Mouse (Mus musculus): ENCODE measurements around the gene Stab2. TPM values are rescaled to one million over a fixed set of nuclear protein-coding genes. Genes with fewer than 3 reads are reported as not detected.

Gene Stab2
- 0.06 and 6.3 TPM in 2 replicates for total RNA-seq (2017)

DNA sequence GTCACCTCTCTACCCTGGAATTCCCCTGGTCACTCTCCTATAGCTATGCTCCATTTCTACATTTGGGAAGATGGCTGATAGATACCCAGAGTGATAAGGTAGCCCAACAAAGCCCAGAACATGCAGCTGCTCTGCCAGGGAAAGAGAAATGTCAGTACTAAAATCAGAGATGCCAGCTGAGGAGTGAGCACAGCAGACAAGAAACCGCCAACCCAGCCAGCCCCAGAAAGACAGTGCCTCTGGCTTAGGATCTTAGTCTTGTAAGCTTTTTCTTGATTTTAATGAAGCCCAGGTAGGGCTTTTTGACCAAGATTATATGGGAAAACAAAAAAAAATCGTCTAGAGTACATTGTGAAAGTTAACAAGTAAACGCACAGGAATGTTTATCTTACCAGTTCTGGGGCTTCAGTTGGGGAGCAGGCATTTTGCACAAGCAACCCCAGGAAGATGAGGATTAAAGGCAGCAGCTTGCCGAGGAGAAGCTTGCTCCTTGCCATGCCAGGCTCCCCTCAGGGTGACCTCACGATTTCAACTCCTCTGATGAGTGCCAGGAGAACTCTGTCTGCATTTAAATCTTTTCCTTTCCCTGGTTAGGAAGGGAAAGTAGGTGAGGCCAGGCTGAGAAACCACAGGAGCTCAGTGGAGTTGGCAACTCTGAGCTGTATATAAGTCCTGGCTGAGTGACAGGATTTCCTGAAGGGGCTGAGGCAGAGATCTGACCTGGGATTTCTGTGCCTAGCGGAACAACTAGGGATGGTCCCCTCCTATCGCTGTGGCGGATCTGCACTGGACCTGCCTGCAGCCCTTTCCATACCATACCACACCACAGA, at the start of gene Stab2:
Stab2 (minus strand) TSS at position 641 of the 830 bp plus-strand sequence.
- no peak for ATAC-seq (replicated peaks in 1 of 2; ENCODE audit: insufficient read depth in 1 of 2, low FRiP score in 2 of 2, low TSS enrichment in 1 of 2, low read depth in 1 of 2, poor library complexity in 2 of 2, severe bottlenecking in 2 of 2)

DNA sequence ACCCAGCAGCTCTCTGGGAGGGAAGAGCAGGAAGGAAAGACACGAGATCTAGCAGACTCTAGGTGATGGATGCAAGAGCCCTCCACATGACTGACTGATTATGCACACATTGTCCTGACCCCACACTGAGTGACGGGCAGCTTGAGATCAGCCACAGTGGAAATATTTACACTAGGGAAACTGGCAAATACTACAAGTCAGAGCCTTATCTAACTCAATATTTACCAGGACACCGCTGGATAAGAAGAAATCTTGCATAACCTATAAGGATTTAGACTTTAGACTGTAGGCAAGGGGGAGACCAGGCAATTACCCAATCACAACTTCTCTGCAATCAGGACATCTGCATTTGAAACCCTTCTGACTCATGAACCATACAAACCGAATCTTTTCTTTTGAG, 43.9 kb upstream of the Stab2 start:
- ATAC-seq (replicated peaks in 1 of 2; ENCODE audit: insufficient read depth in 1 of 2, low FRiP score in 2 of 2, low TSS enrichment in 1 of 2, low read depth in 1 of 2, poor library complexity in 2 of 2, severe bottlenecking in 2 of 2): no peak

DNA sequence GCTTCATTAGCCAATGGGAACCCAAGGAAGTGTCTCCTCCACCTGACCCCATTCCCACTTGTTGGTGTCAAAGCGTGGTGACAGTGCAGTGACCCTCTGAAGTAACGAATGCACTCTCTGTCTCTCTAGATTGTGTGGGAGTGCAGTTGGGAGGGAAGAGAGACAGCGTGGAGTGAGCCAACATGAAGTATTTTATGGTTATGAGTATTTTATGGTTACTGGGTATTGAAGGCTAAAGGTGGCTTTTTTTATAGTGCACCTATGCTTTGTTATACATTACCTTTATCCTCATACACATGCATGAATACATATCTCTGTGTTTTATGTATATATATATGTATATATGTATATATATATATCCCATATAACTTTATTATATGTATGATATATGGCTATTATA, 41.4 kb upstream of the Stab2 start:
- ATAC-seq (replicated peaks in 1 of 2; ENCODE audit: insufficient read depth in 1 of 2, low FRiP score in 2 of 2, low TSS enrichment in 1 of 2, low read depth in 1 of 2, poor library complexity in 2 of 2, severe bottlenecking in 2 of 2): no peak

DNA sequence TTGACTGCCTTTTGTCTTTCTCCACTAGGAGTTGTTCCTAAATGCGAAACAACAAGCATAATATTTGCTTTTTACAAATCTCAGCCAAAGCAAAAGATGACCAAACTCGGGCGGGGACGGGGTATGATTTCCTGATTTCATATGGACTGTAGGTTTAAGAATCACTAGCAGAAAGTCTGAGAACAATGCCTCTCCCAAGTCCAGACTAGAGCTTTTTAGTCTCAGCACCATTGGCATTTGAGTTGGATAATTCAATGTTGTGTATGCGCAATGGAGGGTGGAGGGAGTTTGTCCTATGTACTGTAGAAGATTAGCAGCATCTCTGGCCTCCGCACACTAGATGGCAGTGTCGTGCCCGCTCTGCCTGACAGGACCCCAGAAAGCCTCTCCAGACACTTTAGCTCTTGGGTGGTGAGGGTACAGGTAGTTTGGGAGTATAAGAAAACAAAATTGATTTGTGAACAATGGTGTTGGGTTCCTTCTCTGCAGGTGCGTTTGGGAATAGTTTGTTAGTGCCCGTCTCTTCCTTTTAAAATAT, 39.2 kb upstream of the Stab2 start:
- 0 out of 4 replicates have a peak, but pooled peaks of 1 of the 2 experiments have one; percentile 22 for ATAC-seq (replicated peaks in 1 of 2; ENCODE audit: insufficient read depth in 1 of 2, low FRiP score in 2 of 2, low TSS enrichment in 1 of 2, low read depth in 1 of 2, poor library complexity in 2 of 2, severe bottlenecking in 2 of 2)

- ATAC-seq (replicated peaks in 1 of 2; ENCODE audit: insufficient read depth in 1 of 2, low FRiP score in 2 of 2, low TSS enrichment in 1 of 2, low read depth in 1 of 2, poor library complexity in 2 of 2, severe bottlenecking in 2 of 2): no peak
Measured at GRCm38 (mm10) chr10:87046469-87046868, 38.6 kb upstream of the Stab2 start.

DNA sequence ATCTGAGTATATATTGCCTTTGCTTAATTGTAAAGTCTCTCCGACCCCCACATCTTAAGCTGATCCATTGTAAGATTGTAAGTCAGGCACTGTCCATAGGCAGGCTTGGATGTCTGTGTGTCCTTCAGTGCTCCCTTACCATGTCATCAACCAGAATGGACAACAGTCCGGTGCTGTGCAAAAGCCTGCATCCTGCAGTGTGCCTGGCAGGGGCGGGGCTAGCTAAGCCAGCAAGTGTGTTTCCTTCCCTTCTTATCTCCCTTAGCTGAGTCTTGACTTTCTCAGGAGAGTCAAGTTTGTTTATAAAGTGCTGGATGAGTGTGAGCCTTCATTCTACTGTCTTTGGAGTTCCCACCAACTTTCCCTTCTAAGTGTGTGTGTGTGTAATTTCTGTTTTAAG, 37.4 kb upstream of the Stab2 start:
- no peak for ATAC-seq (replicated peaks in 1 of 2; ENCODE audit: insufficient read depth in 1 of 2, low FRiP score in 2 of 2, low TSS enrichment in 1 of 2, low read depth in 1 of 2, poor library complexity in 2 of 2, severe bottlenecking in 2 of 2)

GRCm38 (mm10) chr10:87041265-87041664, 33.4 kb upstream of the Stab2 start:
- ATAC-seq (replicated peaks in 1 of 2; ENCODE audit: insufficient read depth in 1 of 2, low FRiP score in 2 of 2, low TSS enrichment in 1 of 2, low read depth in 1 of 2, poor library complexity in 2 of 2, severe bottlenecking in 2 of 2): no peak

DNA sequence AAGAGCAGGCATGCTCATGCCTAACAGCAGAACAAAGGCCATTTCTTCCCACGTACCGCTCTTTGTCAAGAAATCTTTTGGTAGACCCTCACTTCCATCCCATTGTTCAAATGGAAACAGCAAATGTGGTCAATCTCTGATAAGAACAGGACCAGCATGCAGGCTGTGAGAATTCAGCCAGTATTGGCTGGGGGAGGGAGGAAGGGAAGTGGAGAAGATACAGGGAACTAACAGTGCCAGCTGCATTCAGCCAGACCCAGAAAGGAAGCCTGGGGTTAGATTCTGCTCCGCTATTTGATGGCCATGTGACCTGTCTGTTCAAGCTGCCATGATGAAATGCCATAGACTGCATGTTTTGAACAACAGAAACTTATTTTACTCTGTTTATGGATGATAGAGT, 32.0 kb upstream of the Stab2 start:
- ATAC-seq (replicated peaks in 1 of 2; ENCODE audit: insufficient read depth in 1 of 2, low FRiP score in 2 of 2, low TSS enrichment in 1 of 2, low read depth in 1 of 2, poor library complexity in 2 of 2, severe bottlenecking in 2 of 2): no peak

GRCm38 (mm10) chr10:87039340-87039739, 31.5 kb upstream of the Stab2 start:
- no peak for ATAC-seq (replicated peaks in 1 of 2; ENCODE audit: insufficient read depth in 1 of 2, low FRiP score in 2 of 2, low TSS enrichment in 1 of 2, low read depth in 1 of 2, poor library complexity in 2 of 2, severe bottlenecking in 2 of 2)

DNA sequence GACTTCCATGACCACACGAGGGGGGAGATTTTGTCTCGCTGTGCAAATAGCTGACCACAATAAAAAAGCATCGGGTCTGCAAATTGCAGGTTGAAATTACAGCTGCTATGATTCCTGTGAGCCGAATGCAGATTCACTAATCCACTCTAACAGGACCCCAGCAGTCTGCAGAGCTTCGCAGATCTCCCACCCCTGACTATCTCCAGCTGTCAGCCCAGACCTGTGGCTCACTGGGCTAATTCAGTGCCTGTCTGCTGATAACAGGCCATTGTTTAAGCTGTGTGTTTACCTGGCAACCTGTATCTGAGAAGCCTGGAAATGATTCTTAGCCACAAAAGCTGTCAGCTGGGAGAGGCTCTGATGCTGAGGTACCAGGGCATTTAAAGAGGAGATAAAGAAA, 29.2 kb upstream of the Stab2 start:
- ATAC-seq (replicated peaks in 1 of 2; ENCODE audit: insufficient read depth in 1 of 2, low FRiP score in 2 of 2, low TSS enrichment in 1 of 2, low read depth in 1 of 2, poor library complexity in 2 of 2, severe bottlenecking in 2 of 2): no peak

DNA sequence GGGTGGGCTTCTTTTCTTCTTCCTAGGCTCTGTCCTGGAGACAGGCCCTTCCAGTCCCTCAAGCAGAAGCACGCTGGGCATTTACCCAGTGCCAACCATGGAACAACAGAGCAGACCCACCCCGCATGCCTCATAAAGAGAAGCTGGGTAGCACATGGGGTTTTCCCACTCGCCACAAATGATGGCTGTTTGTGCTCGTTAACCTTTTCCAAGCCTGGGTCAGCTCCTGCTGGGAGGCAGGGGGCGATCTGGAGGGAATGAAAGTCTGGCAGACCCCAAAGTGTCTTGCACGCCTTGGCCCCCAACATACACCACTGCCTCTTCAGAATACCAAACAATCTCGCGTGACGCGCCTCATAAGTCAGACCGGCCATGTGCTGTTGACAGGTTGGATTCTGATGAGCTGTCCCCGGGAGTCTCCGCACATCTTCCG, 28.5 kb upstream of the Stab2 start:
- no peak for ATAC-seq (replicated peaks in 1 of 2; ENCODE audit: insufficient read depth in 1 of 2, low FRiP score in 2 of 2, low TSS enrichment in 1 of 2, low read depth in 1 of 2, poor library complexity in 2 of 2, severe bottlenecking in 2 of 2)

DNA sequence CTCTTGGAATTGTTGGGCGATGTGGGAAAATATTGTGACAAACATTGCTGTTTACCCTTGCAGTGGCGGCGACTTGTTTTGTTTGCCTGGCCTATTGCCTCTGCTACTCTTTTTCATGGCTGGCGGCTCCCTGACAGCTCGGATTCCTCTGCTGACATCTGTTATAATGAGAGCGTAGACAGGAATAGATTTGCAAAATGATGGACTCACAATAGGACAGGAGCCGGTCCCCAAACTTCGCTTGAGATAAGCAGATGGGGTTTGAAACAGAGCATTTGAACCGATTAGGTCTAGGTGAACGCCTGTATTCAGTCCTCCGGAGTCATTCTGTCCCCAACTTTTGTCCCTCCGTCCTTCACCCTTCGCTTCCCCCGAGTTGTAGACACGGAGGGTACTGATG, 28.0 kb upstream of the Stab2 start:
- ATAC-seq (replicated peaks in 1 of 2; ENCODE audit: insufficient read depth in 1 of 2, low FRiP score in 2 of 2, low TSS enrichment in 1 of 2, low read depth in 1 of 2, poor library complexity in 2 of 2, severe bottlenecking in 2 of 2): no peak

DNA sequence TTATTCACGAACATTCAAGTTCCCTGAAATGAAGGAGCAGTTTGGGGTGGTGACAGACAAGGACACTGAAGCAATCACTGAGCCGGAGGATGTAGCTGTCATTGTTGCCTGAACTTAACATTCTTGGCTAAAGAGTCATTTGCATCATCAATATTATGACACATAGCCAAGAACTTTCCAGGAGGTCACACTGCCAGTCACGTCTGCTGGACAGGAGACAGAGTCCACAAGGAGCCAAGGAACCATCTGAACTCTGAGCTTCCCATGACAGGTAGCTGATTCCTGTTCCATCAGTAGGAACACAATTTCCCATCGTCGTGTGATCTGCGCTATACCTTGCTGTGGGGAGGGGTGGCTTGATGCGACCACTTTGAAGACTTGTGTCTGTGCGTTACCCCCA, 24.9 kb upstream of the Stab2 start:
- ATAC-seq (replicated peaks in 1 of 2; ENCODE audit: insufficient read depth in 1 of 2, low FRiP score in 2 of 2, low TSS enrichment in 1 of 2, low read depth in 1 of 2, poor library complexity in 2 of 2, severe bottlenecking in 2 of 2): no peak

- peak; percentile 98 for ATAC-seq (replicated peaks in 1 of 2; ENCODE audit: insufficient read depth in 1 of 2, low FRiP score in 2 of 2, low TSS enrichment in 1 of 2, low read depth in 1 of 2, poor library complexity in 2 of 2, severe bottlenecking in 2 of 2)
Measured at GRCm38 (mm10) chr10:87024884-87025283, 17.1 kb upstream of the Stab2 start.

- ATAC-seq (replicated peaks in 1 of 2; ENCODE audit: insufficient read depth in 1 of 2, low FRiP score in 2 of 2, low TSS enrichment in 1 of 2, low read depth in 1 of 2, poor library complexity in 2 of 2, severe bottlenecking in 2 of 2): no peak
Measured at GRCm38 (mm10) chr10:87020711-87021110, 12.9 kb upstream of the Stab2 start.

DNA sequence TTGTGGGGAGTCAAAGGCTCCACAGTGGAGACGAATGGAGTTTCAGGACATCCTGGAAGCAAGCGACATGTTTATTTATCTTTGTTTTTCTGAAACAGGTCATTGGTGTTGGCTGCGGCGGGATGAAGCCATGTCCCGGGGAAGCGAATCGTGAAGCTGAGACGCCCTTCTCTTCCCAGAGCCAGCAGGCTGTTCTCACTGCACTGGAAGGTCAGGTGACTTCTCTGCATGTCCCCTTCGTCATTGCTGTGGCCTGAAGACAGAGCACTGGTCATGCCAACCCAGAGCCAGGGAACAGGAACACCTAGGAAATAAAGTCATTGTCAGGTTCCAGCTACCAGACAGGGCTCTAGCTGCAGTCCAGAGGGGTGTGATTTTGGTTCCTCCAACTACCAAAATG, 11.1 kb upstream of the Stab2 start:
- ATAC-seq (replicated peaks in 1 of 2; ENCODE audit: insufficient read depth in 1 of 2, low FRiP score in 2 of 2, low TSS enrichment in 1 of 2, low read depth in 1 of 2, poor library complexity in 2 of 2, severe bottlenecking in 2 of 2): no peak

DNA sequence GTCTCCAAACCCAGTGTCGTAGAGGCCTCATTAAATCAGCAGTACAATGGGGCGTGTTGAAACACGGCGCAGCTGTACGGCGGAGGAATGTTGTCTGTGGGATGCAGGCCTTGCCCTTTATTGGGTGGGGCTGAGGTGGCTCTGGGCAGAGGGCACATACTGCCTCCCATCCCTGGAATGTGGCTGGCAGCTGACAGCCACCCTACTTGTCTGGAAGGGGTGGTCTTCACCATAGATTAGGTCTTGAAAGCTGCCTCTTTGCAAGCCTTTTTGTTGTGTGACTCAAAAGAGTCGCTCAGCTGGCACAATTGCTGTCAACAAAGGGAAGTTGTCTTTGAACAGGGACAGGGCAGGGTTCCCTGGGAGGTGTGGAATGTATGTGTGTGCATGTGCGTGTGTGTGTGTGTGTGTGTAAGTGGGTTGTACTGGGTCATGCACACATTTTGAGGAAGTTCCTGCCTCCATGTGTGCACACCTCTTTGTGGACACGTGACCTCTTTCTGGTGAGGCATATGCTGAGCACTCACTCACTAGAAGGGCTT, 8.4 kb upstream of the Stab2 start:
- peak; percentile 49 to 69; a peak in 3 of 4 replicates for ATAC-seq (replicated peaks in 1 of 2; ENCODE audit: insufficient read depth in 1 of 2, low FRiP score in 2 of 2, low TSS enrichment in 1 of 2, low read depth in 1 of 2, poor library complexity in 2 of 2, severe bottlenecking in 2 of 2)

DNA sequence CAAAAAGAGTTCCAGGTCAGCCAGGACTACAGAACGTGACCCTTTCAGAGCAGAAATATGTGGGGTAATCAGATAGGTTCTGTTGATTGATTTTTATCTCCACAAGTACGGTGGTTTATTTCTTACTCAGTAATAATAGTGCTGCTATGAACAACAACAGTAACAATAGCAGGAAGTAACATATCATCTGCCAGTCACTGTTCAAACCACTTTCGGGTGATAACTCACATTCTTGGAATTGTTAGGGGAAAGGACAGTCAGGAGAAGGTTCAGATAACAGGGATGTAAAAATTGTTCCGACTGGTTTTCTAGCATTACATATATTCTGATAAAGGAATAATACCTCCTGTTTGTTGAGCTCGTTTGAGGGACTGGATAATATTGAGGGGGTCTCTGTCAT, 7.6 kb upstream of the Stab2 start:
- no peak for ATAC-seq (replicated peaks in 1 of 2; ENCODE audit: insufficient read depth in 1 of 2, low FRiP score in 2 of 2, low TSS enrichment in 1 of 2, low read depth in 1 of 2, poor library complexity in 2 of 2, severe bottlenecking in 2 of 2)
